Mouse (Mus musculus) G1E (cell line): ENCODE results near the gene Clmp. TPM values are rescaled to one million over a fixed set of nuclear protein-coding genes. Genes with fewer than 3 reads are reported as not detected.

Experiments used
- ATAC-seq: 2 replicates; pipeline ENCODE4 v1.8.0; 2016; ENCODE audit warnings: mild to moderate bottlenecking; ENCODE audit not compliant: insufficient number of reproducible peaks, poor library complexity, low FRiP score, severe bottlenecking; ENCODE audit errors: extremely low read depth
- DNase-seq: peaks from one replicate; pipeline ENCODE4 v3.0.0; 2012; ENCODE audit warnings: low spot score
- H3K27me3 ChIP-seq: 2 replicates; pipeline ENCODE4 v1.6.1; 2012; ENCODE audit warnings: mild to moderate bottlenecking, low read length, inconsistent platforms; ENCODE audit not compliant: insufficient read depth
- H3K36me3 ChIP-seq: replicated peaks from 2 replicates; pipeline ENCODE3; 2012; ENCODE audit warnings: mild to moderate bottlenecking, inconsistent platforms
- H3K4me1 ChIP-seq: 2 replicates; pipeline ENCODE4 v1.6.1; 2012; ENCODE audit warnings: low read depth, low read length, inconsistent platforms, mixed read lengths; ENCODE audit not compliant: insufficient read depth
- H3K4me3 ChIP-seq: 2 replicates; pipeline ENCODE4 v1.5.1; 2012; ENCODE audit warnings: low read depth, mild to moderate bottlenecking, inconsistent platforms, low read length, moderate library complexity, mixed read lengths
- H3K9me3 ChIP-seq: replicated peaks from 2 replicates; pipeline ENCODE4 v1.6.1; 2012; ENCODE audit warnings: inconsistent platforms
- CTCF ChIP-seq: IDR thresholded peaks from 2 replicates; pipeline ENCODE4 v1.5.1; 2012; ENCODE audit warnings: low read depth, low read length, inconsistent platforms, mixed read lengths
- GATA1 ChIP-seq: IDR thresholded peaks from 2 replicates; pipeline ENCODE4 v1.6.1; 2012; ENCODE audit warnings: borderline replicate concordance, low read length, inconsistent platforms, mixed read lengths
- GATA2 ChIP-seq: IDR thresholded peaks from 2 replicates; pipeline ENCODE4 v1.6.1; 2012; ENCODE audit warnings: low read depth, low read length, inconsistent platforms, borderline replicate concordance
- POLR2AphosphoS5 ChIP-seq: IDR thresholded peaks from 2 replicates; pipeline ENCODE4 v1.6.1; 2012; ENCODE audit warnings: low read depth, low read length, inconsistent platforms; ENCODE audit not compliant: insufficient replicate concordance
- TAL1 ChIP-seq: conservative IDR thresholded peaks from 2 replicates; pipeline ENCODE4 v1.6.1; 2012; ENCODE audit warnings: low read depth, low read length, inconsistent platforms, mixed read lengths
- polyA plus RNA-seq: library from polyadenylated mRNA; stranded (reverse); fragments of >175 nt; gene quantifications from 2 replicates; pipeline ENCODE4 v1.2.3, GENCODE M21; 2012
- total RNA-seq, 2 experiments: library from RNA; stranded (forward) in 1 of 2; stranded (reverse) in 1 of 2; fragments of 200-1000 nt in 1 of 2; fragments of >200 nt in 1 of 2; fragmentation: Nextera tagmentation in 1 of 2; gene quantifications; 2 replicates each; pipeline ENCODE4 v1.2.3; 2014 to 2017

Clmp gene
- total and polyA plus RNA-seq, 3 experiments, result 0.05 TPM; not detected in 2

DNA sequence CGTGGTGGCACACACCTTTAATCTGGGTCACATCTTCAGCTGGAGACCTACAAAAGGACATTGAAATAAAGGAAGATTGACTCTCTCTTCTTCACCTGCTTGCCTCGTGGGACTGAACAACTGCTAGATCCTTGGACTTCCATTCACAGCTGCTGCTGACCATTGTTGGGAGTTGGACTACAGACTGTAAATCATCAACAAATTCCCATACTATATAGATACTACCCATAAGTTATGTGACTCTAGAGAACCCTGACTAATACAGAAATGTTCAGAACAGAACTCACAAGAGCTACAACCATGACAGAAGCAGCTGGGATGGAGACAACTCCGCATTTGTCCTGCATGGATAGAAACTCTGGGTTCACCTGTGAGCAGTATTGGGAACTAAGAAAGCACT lies 15.4 kb upstream of the Clmp start, which contains the start of gene Gm21915:
Gene Gm21915 (plus strand): TSS at position 301 of the 400 bp plus-strand sequence.
- H3K36me3 ChIP-seq, result no peaks in the 10 kb centered on the region
- DNase-seq (no peak), ATAC-seq (no peak)
- H3K9me3 ChIP-seq, result no peaks in the 10 kb centered on the region
- TF ChIP-seq TAL1, result no peak
- TF ChIP-seq POLR2AphosphoS5, result no peak
- no peak for TF ChIP-seq GATA1
- TF ChIP-seq CTCF, result no peak
- TF ChIP-seq GATA2, result no peak
- no peaks in the 10 kb centered on the region for H3K4me1 ChIP-seq
- no peak within 1 kb of the TSS for H3K4me3 ChIP-seq
- H3K27me3 ChIP-seq, result no peaks in the 10 kb centered on the region

DNA sequence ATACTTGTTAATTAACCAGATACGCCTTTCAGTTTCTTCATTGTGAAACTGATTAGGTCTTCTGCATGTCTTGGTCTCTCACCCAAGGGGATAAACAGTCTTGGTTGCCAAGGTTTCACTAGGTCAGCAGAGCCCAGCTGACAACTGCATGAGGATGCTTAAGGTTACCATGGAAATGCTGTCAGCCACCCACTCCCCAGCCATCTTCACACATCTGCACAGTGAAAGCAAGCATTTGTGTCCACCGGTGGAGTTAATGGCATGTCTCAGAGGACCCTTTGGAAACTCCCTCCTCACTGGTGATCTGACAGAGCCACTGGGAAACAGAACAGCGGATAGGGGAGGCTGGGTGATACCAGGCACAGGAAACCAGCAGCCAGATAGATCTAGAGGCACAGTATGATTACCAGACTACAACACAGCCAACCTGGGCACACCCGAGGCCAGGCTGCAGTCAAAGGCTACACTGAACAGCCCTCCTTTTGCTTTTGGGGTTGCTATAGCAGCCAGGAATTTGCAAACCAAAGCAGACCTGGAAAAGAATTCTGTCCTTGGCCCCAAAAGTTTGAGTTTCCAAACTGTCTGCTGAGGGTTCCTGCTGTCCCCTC lies 14.3 kb upstream of the Clmp start:
- H3K9me3 ChIP-seq, result no peaks in the 10 kb centered on the region
- no peak overlapping the region for H3K4me3 ChIP-seq
- H3K36me3 ChIP-seq, result no peaks in the 10 kb centered on the region
- ATAC-seq (no peak), DNase-seq (no peak)
- no peaks in the 10 kb centered on the region for H3K4me1 ChIP-seq
- no peaks in the 10 kb centered on the region for H3K27me3 ChIP-seq
- TF ChIP-seq TAL1, result no peak

DNA sequence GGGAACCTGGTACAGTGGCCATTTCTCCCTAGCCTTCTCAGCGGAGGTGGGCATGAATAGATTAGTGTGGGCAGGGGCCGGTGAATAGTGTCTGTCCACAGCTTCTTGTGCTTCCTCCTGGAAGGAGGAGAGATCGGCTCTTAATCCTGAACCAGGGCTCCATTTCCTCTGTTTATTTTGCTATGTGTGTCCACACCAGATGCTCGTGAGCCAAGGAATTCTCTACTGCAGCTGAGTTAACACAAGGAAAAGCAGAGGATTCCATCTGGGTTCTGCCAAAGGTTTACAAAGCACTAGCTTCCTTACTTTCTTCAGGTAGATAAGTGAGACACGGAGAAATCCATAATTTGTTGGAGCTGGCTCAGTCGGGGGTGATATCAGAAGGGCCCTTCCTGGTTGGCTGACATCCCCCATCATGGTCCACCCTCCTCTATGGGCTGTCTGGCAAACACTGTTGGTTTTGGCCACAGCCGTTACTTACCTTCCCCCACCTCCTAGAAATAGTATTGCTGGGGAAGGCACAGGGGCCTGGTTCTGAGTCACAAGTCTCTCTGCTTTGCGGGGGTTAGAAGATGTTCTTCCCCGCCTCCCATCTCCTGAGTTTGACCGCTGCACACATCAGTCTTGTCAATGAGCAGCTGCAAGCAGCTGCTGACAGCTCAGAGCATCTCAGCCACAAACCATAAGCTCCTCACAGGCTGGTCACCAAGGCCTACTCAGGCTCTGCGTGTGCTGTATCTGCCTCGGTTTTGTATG lies 10.4 kb upstream of the Clmp start:
- Histone ChIP-seq H3K36me3 (no peaks in the 10 kb centered on the region), H3K4me1 (no peaks in the 10 kb centered on the region), H3K4me3 (no peak overlapping the region), H3K27me3 (no peaks in the 10 kb centered on the region), H3K9me3 (no peaks in the 10 kb centered on the region)
- no peak for TF ChIP-seq TAL1
- TF ChIP-seq POLR2AphosphoS5, result no peak
- TF ChIP-seq GATA2, result no peak
- TF ChIP-seq CTCF, result no peak
- TF ChIP-seq GATA1, result no peak
- DNase-seq (no peak), ATAC-seq (no peak)

DNA sequence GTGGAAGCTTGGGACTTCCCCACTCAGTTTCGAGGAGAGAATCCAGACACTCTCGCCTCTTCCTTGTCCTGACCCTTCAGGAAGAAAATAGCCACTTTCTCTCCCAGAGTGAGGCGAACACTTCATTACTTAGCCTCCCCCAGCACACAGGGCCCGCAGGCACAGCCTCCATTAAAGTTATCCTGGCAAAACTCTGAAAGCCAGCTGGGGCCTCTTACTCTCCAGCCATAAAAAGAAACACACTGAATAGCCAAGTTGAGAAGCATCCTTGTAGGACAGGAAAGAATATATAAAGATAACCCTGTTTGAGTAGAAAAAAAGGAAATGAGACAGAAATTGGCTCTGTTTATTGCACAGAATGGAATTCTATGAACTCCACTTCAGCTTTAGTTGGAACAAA lies 7.1 kb upstream of the Clmp start:
- no peaks in the 10 kb centered on the region for H3K36me3 ChIP-seq

DNA sequence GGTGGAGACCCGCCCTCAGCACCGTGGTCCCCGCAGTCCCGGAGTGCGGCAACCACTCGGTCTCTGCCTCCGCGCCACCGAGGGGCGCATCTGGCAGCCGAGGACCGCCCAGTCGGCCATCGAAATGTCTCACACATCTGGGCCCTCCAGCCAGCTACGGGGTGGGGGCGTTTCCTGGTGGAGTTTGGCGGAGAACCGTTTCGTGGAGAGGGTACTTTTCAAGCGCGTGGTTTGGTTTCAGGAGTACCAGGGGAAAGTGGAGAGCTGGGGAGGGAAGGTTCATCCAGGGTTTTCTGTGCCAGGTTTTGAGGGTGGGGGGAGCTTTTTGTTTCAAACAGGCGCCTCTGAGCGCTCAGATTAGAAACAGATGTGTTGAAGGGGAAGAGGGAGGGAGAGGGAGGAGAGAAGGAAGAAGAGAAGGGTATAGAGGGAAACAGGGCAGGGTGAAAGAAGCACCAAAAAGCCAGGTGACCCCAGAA lies 698 bp downstream of the Clmp start:
- Histone ChIP-seq H3K9me3 (peaks cover 5% of the 10 kb centered on the region; the same call in 1 of the 2 replicates), H3K27me3 (no peaks in the 10 kb centered on the region), H3K4me1 (no peaks in the 10 kb centered on the region), H3K4me3 (no peak overlapping the region), H3K36me3 (no peaks in the 10 kb centered on the region)
- TF ChIP-seq CTCF (no peak), GATA2 (no peak), POLR2AphosphoS5 (no peak), TAL1 (no peak), GATA1 (no peak)
- DNase-seq, result no peak
- no peak for ATAC-seq

More for the DNA sequence above, 7.1 kb upstream of the Clmp start:
- Histone ChIP-seq H3K9me3 (no peaks in the 10 kb centered on the region), H3K4me1 (no peaks in the 10 kb centered on the region), H3K4me3 (no peak overlapping the region), H3K27me3 (no peaks in the 10 kb centered on the region)
- DNase-seq (no peak), ATAC-seq (no peak)
- TF ChIP-seq POLR2AphosphoS5 (no peak), CTCF (no peak), GATA2 (no peak), TAL1 (no peak), GATA1 (no peak)

DNA sequence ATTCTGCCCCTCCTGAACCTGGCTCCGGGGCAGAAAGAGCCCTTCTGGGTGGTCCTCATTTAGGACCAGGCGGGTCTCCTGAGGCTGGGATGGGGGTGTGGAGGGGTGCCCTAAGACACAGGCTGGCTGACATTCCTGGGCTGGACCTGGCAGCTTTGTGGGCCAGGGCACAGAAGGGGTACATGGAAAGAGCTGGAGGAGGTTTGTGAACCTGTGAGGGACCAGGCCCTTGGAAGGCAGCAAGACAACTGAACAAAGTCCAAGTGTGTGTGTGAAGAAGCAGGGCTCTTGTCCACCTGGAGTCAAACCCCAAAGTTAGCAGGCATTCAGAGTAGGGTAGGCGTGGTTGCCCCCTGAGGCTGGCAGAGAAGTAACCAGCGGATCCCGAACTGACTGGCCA lies 1.3 kb downstream of the Clmp start:
- Histone ChIP-seq H3K9me3 (peaks cover 5% of the 10 kb centered on the region; the same call in 1 of the 2 replicates), H3K36me3 (no peaks in the 10 kb centered on the region), H3K4me1 (no peaks in the 10 kb centered on the region), H3K4me3 (no peak overlapping the region), H3K27me3 (no peaks in the 10 kb centered on the region; the same call in 1 of the 2 replicates)
- DNase-seq, result no peak
- no peak for ATAC-seq
- TF ChIP-seq CTCF (no peak), TAL1 (no peak), GATA1 (no peak), GATA2 (no peak), POLR2AphosphoS5 (no peak)
